ENCODE assay signal across 8 mouse cellular contexts in the genomic region with DNA sequence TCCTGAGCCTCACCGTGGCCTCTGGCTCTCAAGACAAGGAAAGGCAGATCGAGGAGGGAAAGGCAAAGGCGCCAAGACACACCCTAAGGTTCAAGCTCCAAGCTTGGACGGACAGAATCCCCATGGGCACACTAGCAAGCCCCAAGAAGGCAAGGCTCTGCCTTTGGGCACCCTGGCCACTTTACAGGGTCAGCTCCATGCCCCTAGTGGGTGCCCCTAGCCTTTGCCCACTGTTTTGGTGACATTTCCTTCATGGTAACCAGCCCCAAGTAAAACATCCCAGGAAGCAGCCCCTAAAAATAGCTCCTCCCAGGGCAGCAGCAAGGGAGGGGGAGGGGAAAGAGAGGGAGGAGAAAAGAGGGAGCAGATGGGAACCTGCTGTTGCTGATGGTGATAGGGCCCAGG. TPM values are rescaled to one million over a fixed set of nuclear protein-coding genes. Genes with fewer than 3 reads are reported as not detected.
DNase-seq lines count a peak whose midpoint lies in the region; ATAC-seq and TF ChIP-seq lines count a peak whose summit lies in the region.
"Had no signal": no experiment of that assay in that cellular context is flagged by ENCODE, and none has a peak within 500 bp of the region (broad histone marks: within the 10 kb centered on the region; RNA-seq: fewer than 3 reads in every experiment).

No protein-coding gene starts in this region.

- WGBS in kidney, embryonic 16.5 days: 61% methylated on average over 4 of the region's 4 CpGs
- 45% methylated on average over 4 of the region's 4 CpGs for WGBS in kidney, adult 2 months
- 49% methylated on average over 4 of the region's 4 CpGs for WGBS in thymus, adult 2 months
- 86% methylated on average over 4 of the region's 4 CpGs for WGBS in midbrain, embryonic 16.5 days

- no peak; the same call in 1 of the 2 replicates for ATAC-seq in kidney, embryonic 16.5 days (ENCODE audit: low FRiP score, low TSS enrichment)
- no peak for ATAC-seq in midbrain, embryonic 16.5 days

- H3K36me3 ChIP-seq in kidney, embryonic 16.5 days (ENCODE audit: insufficient read depth, low read length): peaks cover 46% of the 10 kb centered on the region
- no peaks in the 10 kb centered on the region for H3K36me3 ChIP-seq in kidney, adult 2 months (ENCODE audit: control insufficient read depth, insufficient read depth, low read length)
- no peaks in the 10 kb centered on the region; the same call in 1 of the 2 replicates for H3K36me3 ChIP-seq in thymus, adult 2 months (ENCODE audit: control insufficient read depth, insufficient read depth, low read length)
- peaks cover 17% of the 10 kb centered on the region for H3K36me3 ChIP-seq in midbrain, embryonic 16.5 days (ENCODE audit: control insufficient read depth, insufficient read depth, low read length)

- H3K4me1 ChIP-seq in kidney, embryonic 16.5 days (ENCODE audit: insufficient read depth, low read length): peaks cover 31% of the 10 kb centered on the region
- peaks cover 8% of the 10 kb centered on the region; the same call in 1 of the 2 replicates for H3K4me1 ChIP-seq in kidney, adult 2 months (ENCODE audit: control insufficient read depth, insufficient read depth, low read length)
- peaks cover 45% of the 10 kb centered on the region for H3K4me1 ChIP-seq in thymus, adult 2 months (replicated peaks; ENCODE audit: control insufficient read depth, insufficient read depth, low read length)
- H3K4me1 ChIP-seq in midbrain, embryonic 16.5 days (ENCODE audit: control insufficient read depth, insufficient read depth, low read length): peaks cover 8% of the 10 kb centered on the region

- no peak for TF ChIP-seq POLR2A in kidney, adult 2 months (IDR thresholded peaks at IDR 0.05; ENCODE audit: low read depth, low read length)
- no peak for TF ChIP-seq POLR2A in thymus, adult 2 months (IDR thresholded peaks at IDR 0.05; ENCODE audit: control insufficient read depth, extremely low read depth, insufficient read depth, low read length, poor library complexity)

- no peak overlapping the region for H3K4me3 ChIP-seq in kidney, embryonic 16.5 days (ENCODE audit: low read length)
- no peak overlapping the region for H3K4me3 ChIP-seq in kidney, adult 2 months (ENCODE audit: insufficient read depth, low read depth, low read length)
- no peak overlapping the region for H3K4me3 ChIP-seq in thymus, adult 2 months (ENCODE audit: control insufficient read depth, insufficient read depth, low read length)
- no peak overlapping the region for H3K4me3 ChIP-seq in midbrain, embryonic 16.5 days (ENCODE audit: low read depth, low read length)
- H3K4me3 ChIP-seq: forebrain, embryonic 12.5 days had no signal

- 0 out of 2 replicates have a peak overlapping the region, but pooled peaks have one; percentile 17 for H3K9ac ChIP-seq in kidney, embryonic 16.5 days (replicated peaks; ENCODE audit: low read length)
- H3K9ac ChIP-seq in midbrain, embryonic 16.5 days (ENCODE audit: low read depth, low read length): no peak overlapping the region
- H3K9ac ChIP-seq: forebrain, embryonic 12.5 days had no signal

- TF ChIP-seq CTCF in kidney, adult 2 months (conservative IDR thresholded peaks at IDR 0.05; ENCODE audit: insufficient read depth, insufficient read length, low read depth, low read length): no peak
- no peak for TF ChIP-seq CTCF in thymus, adult 2 months (IDR thresholded peaks at IDR 0.05; ENCODE audit: borderline replicate concordance, control insufficient read depth, extremely low read depth, insufficient read depth, low read length, poor library complexity)

- H3K4me2 ChIP-seq in kidney, embryonic 16.5 days (replicated peaks; ENCODE audit: low read depth, low read length): no peak overlapping the region
- H3K4me2 ChIP-seq in midbrain, embryonic 16.5 days (ENCODE audit: low read length): no peak overlapping the region
- H3K4me2 ChIP-seq: forebrain, embryonic 12.5 days had no signal

- H3K27me3 ChIP-seq in kidney, embryonic 16.5 days (ENCODE audit: insufficient read depth, low read length): no peaks in the 10 kb centered on the region
- H3K27me3 ChIP-seq in kidney, adult 2 months (replicated peaks; ENCODE audit: control insufficient read depth, insufficient read depth, low read length): no peaks in the 10 kb centered on the region
- no peaks in the 10 kb centered on the region for H3K27me3 ChIP-seq in thymus, adult 2 months (ENCODE audit: control insufficient read depth, insufficient read depth, low read length)
- no peaks in the 10 kb centered on the region for H3K27me3 ChIP-seq in midbrain, embryonic 16.5 days (ENCODE audit: control insufficient read depth, insufficient read depth, low read depth, low read length)
- H3K27me3 ChIP-seq: forebrain, embryonic 12.5 days had no signal

- DNase-seq in kidney, adult 2 months: no peak
- no peak for DNase-seq in thymus, adult 2 months
- DNase-seq in thymus, adult 18-20 months: no peak
- DNase-seq in heart, postnatal 4 days: peak; percentile 42
- no peak for DNase-seq in cerebellum, adult 11 months

- peak overlapping the region; percentile 26; the same call in 1 of the 2 replicates for H3K27ac ChIP-seq in kidney, embryonic 16.5 days (ENCODE audit: low read length)
- no peak overlapping the region for H3K27ac ChIP-seq in kidney, adult 2 months (ENCODE audit: insufficient read depth, low read depth, low read length)
- H3K27ac ChIP-seq in thymus, adult 2 months (ENCODE audit: control insufficient read depth, insufficient read depth, low read length): peak overlapping the region; percentile 90
- H3K27ac ChIP-seq in midbrain, embryonic 16.5 days (ENCODE audit: low read length): no peak overlapping the region
- H3K27ac ChIP-seq: forebrain, embryonic 12.5 days had no signal

- no peaks in the 10 kb centered on the region for H3K9me3 ChIP-seq in kidney, embryonic 16.5 days (ENCODE audit: low read length)
- no peaks in the 10 kb centered on the region for H3K9me3 ChIP-seq in midbrain, embryonic 16.5 days (replicated peaks; ENCODE audit: control insufficient read depth, low read length, poor library complexity, severe bottlenecking)
- H3K9me3 ChIP-seq: forebrain, embryonic 12.5 days had no signal

RNA-seq across cellular contexts. Expression of a gene that starts 7.3 kb away (rescaled TPM):
- 41.7 and 46.0 TPM in 2 replicates for polyA plus RNA-seq in kidney, embryonic 16.5 days (2015; fragmentation: Nextera tagmentation; extraction: Ambion mirVana)
- polyA plus RNA-seq in kidney, adult 2 months (2012; rRNA removed): 15.4 and 16.0 TPM in 2 replicates
- polyA plus RNA-seq in thymus, adult 2 months (2012; rRNA removed): 36.4 and 42.3 TPM in 2 replicates
- total RNA-seq in heart, postnatal 4 days (2021): 10 to 100 TPM; 58.3 to 65.2 TPM
- polyA plus RNA-seq in midbrain, embryonic 16.5 days (2015; fragmentation: Nextera tagmentation; extraction: Ambion mirVana): 149 and 180 TPM in 2 replicates

RNA-seq across cellular contexts. Expression of a gene that starts 49.8 kb away (rescaled TPM):
- 21.7 and 21.8 TPM in 2 replicates for polyA plus RNA-seq in kidney, embryonic 16.5 days (2015; fragmentation: Nextera tagmentation; extraction: Ambion mirVana)
- polyA plus RNA-seq in kidney, adult 2 months (2012; rRNA removed): 261 and 276 TPM in 2 replicates
- 5.6 and 6.4 TPM in 2 replicates for polyA plus RNA-seq in thymus, adult 2 months (2012; rRNA removed)
- 10 to 100 TPM; 11.1 to 11.9 TPM for total RNA-seq in heart, postnatal 4 days (2021)
- 0.19 and 0.72 TPM in 2 replicates for polyA plus RNA-seq in midbrain, embryonic 16.5 days (2015; fragmentation: Nextera tagmentation; extraction: Ambion mirVana)

RNA-seq across cellular contexts. Expression of a gene that starts 52.3 kb away (rescaled TPM):
- 31.6 and 33.5 TPM in 2 replicates for polyA plus RNA-seq in kidney, embryonic 16.5 days (2015; fragmentation: Nextera tagmentation; extraction: Ambion mirVana)
- 28.7 and 31.4 TPM in 2 replicates for polyA plus RNA-seq in kidney, adult 2 months (2012; rRNA removed)
- polyA plus RNA-seq in thymus, adult 2 months (2012; rRNA removed): 42.2 and 46.2 TPM in 2 replicates
- 10 to 100 TPM; 18.2 to 18.3 TPM for total RNA-seq in heart, postnatal 4 days (2021)
- polyA plus RNA-seq in midbrain, embryonic 16.5 days (2015; fragmentation: Nextera tagmentation; extraction: Ambion mirVana): 17.5 and 19.3 TPM in 2 replicates

Comparison
In these comparisons a context has a peak if more than half of its experiments do, and no peak if none do; other contexts are left out.
1. H3K27ac ChIP-seq: peak in kidney, embryonic 16.5 days (single experiment) and thymus, adult 2 months (single experiment); none in kidney, adult 2 months (single experiment) and midbrain, embryonic 16.5 days (single experiment).
2. RNA of a gene that starts 49.8 kb away (polyA plus RNA-seq): 261 to 276 TPM in kidney, adult 2 months; 21.7 to 21.8 TPM in kidney, embryonic 16.5 days, 5.6 to 6.4 TPM in thymus, adult 2 months and 0.19 to 0.72 TPM in midbrain, embryonic 16.5 days; every median in the first group is over 10 times any median in the second.